Mouse (Mus musculus): ENCODE data around the gene Tenm2. TPM values are rescaled to one million over a fixed set of nuclear protein-coding genes. Genes with fewer than 3 reads are reported as not detected.

Gene Tenm2
- total and polyA plus RNA-seq, 3 experiments = not detected

DNA sequence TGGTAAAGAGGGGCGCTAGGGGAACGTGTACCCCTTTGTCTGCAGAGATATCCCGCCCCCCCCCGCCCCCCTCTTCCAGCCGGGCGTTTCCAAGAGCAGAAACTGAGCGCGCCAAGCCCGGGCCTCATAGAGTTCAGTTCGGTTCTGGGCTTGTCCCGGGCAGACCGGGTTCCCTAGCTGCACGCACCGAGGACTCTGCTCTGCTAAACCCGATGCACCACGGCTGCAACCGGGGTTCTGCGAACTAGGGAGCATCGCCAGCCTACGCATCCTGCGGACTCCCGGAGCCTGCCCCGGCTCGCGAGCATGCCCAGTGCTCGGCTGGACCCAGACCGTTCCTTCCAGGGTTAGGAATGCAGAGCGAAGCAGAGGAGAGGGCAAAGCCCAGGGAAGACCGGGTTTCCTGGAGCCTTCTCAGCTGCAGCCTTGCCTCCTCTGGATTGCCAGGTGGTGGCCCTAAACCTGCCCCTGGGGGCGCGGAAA is 878 bp upstream of the Tenm2 start:
- dilution Hi-C loops (cut with MboI; ENCODE audit: extremely low pct_ligation_motif_present, extremely low pct_unique_long_range_greater_than_20kb, low sequenced_read_pairs) = no loop called here
- in situ Hi-C loops (cut with MboI; ENCODE audit: low pct_ligation_motif_present, low pct_unique_long_range_greater_than_20kb, low sequenced_read_pairs) = no loop called here
- Histone ChIP-seq H3K4me3 (replicated peaks in 1 of 3; ENCODE audit: low read depth in 2 of 3, low read length in 2 of 3, poor library complexity in 1 of 3) (no peak overlapping the region), H3K79me2 (replicated peaks; ENCODE audit: control insufficient read depth, extremely low read depth, insufficient read depth, poor library complexity, severe bottlenecking) (no peaks in the 10 kb centered on the region), H3K27ac (ENCODE audit: insufficient read depth, low read depth) (no peak overlapping the region), H3K36me3 (replicated peaks in 1 of 2; ENCODE audit: control insufficient read depth in 1 of 2, insufficient read depth in 1 of 2, low read length in 1 of 2) (no peaks in the 10 kb centered on the region), H3K4me1 (ENCODE audit: control insufficient read depth in 1 of 2, insufficient read depth in 2 of 2) (no peaks in the 10 kb centered on the region), H3K27me3 (replicated peaks) (no peaks in the 10 kb centered on the region), H3K4me2 (ENCODE audit: insufficient read depth, low read depth, poor library complexity, severe bottlenecking) (no peak overlapping the region), H3K9ac (ENCODE audit: insufficient read depth, low read depth) (no peak overlapping the region), H3K9me3 (replicated peaks; ENCODE audit: low read length) (peaks cover 76% of the 10 kb centered on the region)
- no peak for TF ChIP-seq ZMIZ1 (IDR thresholded peaks at IDR 0.05; ENCODE audit: low read depth, low read length)
- no peak for TF ChIP-seq TCF12 (IDR thresholded peaks at IDR 0.05; ENCODE audit: low read depth, low read length)
- TF ChIP-seq PAX5 (IDR thresholded peaks at IDR 0.05; ENCODE audit: low read length) = no peak
- TF ChIP-seq MYC (IDR thresholded peaks at IDR 0.05; ENCODE audit: low read depth, low read length) = no peak
- TF ChIP-seq TBP (conservative IDR thresholded peaks at IDR 0.05; ENCODE audit: low read depth, low read length) = no peak
- no peak for TF ChIP-seq ZNF384 (IDR thresholded peaks at IDR 0.05; ENCODE audit: low read depth, low read length)
- TF ChIP-seq CHD2 (IDR thresholded peaks at IDR 0.05; ENCODE audit: low read length) = no peak
- DNase-seq (ENCODE audit: extremely low read depth) = no peak

DNA sequence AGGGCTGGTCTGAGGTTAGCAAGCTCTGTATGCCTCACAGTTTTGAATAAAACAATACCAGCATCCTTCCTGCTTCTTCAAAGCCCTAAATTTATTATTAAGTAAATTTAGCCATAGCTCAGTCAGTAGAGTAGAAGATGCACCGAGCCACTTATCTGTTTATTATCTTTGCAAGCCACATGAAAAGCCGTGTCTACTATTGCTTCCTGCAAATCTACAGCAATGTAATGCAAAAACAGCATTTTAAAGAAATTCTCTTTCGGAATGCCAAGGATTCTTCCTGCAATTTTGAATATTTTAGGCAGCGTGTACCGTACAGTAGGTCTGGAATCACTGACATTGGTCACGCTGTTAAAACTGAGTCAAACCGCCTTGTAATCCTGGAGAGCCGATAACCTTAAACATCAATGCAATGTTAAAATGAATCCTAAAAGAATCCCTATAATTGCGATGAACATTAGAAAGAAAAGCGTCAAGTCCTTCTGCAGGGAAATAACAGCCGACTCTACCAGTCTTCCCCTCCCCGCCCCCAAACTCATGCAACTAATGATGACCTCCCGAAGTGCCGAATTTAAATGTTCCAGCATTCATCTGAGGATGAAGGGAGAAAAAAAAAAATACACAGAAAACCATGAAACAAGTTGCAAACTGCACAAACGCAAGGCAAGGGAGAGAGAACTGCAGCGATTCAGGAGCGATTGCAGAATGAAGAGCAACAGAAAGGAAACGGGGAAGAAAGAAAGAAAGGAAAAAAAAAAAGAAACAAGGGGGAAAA is 556 bp downstream of the Tenm2 start:
- Histone ChIP-seq H3K4me2 (ENCODE audit: insufficient read depth, low read depth, poor library complexity, severe bottlenecking) (no peak overlapping the region), H3K27me3 (replicated peaks) (no peaks in the 10 kb centered on the region), H3K4me3 (replicated peaks in 1 of 3; ENCODE audit: low read depth in 2 of 3, low read length in 2 of 3, poor library complexity in 1 of 3) (no peak overlapping the region), H3K9ac (ENCODE audit: insufficient read depth, low read depth) (no peak overlapping the region), H3K4me1 (ENCODE audit: control insufficient read depth in 1 of 2, insufficient read depth in 2 of 2) (no peaks in the 10 kb centered on the region), H3K36me3 (replicated peaks in 1 of 2; ENCODE audit: control insufficient read depth in 1 of 2, insufficient read depth in 1 of 2, low read length in 1 of 2) (no peaks in the 10 kb centered on the region), H3K79me2 (replicated peaks; ENCODE audit: control insufficient read depth, extremely low read depth, insufficient read depth, poor library complexity, severe bottlenecking) (no peaks in the 10 kb centered on the region), H3K27ac (ENCODE audit: insufficient read depth, low read depth) (no peak overlapping the region), H3K9me3 (replicated peaks; ENCODE audit: low read length) (peaks cover 75% of the 10 kb centered on the region)
- no peak for DNase-seq (ENCODE audit: extremely low read depth)
- in situ Hi-C loops (cut with MboI; ENCODE audit: low pct_ligation_motif_present, low pct_unique_long_range_greater_than_20kb, low sequenced_read_pairs) (no loop called here), dilution Hi-C loops (cut with MboI; ENCODE audit: extremely low pct_ligation_motif_present, extremely low pct_unique_long_range_greater_than_20kb, low sequenced_read_pairs) (no loop called here)
- TF ChIP-seq NRF1 (IDR thresholded peaks at IDR 0.05; ENCODE audit: low read depth, low read length) = no peak
- TF ChIP-seq CHD1 (IDR thresholded peaks at IDR 0.05; ENCODE audit: low read depth, low read length) = no peak
- no peak for TF ChIP-seq MAZ (IDR thresholded peaks at IDR 0.05; ENCODE audit: low read depth, low read length)
- TF ChIP-seq TCF12 (IDR thresholded peaks at IDR 0.05; ENCODE audit: low read depth, low read length) = no peak
- no peak for TF ChIP-seq ZNF384 (IDR thresholded peaks at IDR 0.05; ENCODE audit: low read depth, low read length)
- TF ChIP-seq UBTF (IDR thresholded peaks at IDR 0.05; ENCODE audit: low read depth, low read length) = no peak
- TF ChIP-seq MYC (IDR thresholded peaks at IDR 0.05; ENCODE audit: low read depth, low read length) = no peak
- no peak for TF ChIP-seq POLR2A (IDR thresholded peaks at IDR 0.05; ENCODE audit: low read depth, low read length)
- TF ChIP-seq JUN (IDR thresholded peaks at IDR 0.05; ENCODE audit: insufficient read depth, low read depth, low read length) = no peak
- no peak for TF ChIP-seq E2F4 (IDR thresholded peaks at IDR 0.05; ENCODE audit: insufficient replicate concordance, low read depth, low read length)
- TF ChIP-seq PAX5 (IDR thresholded peaks at IDR 0.05; ENCODE audit: low read length) = no peak
- TF ChIP-seq RAD21 (IDR thresholded peaks at IDR 0.05; ENCODE audit: low read depth, low read length) = no peak
- TF ChIP-seq MAFK (IDR thresholded peaks at IDR 0.05; ENCODE audit: insufficient replicate concordance, low read length) = no peak
- no peak for TF ChIP-seq POLR2AphosphoS2 (IDR thresholded peaks at IDR 0.05; ENCODE audit: low read depth, low read length)
- TF ChIP-seq MXI1 (IDR thresholded peaks at IDR 0.05; ENCODE audit: low read depth, low read length) = no peak
- TF ChIP-seq ZKSCAN1 (IDR thresholded peaks at IDR 0.05; ENCODE audit: borderline replicate concordance, low read depth, low read length) = no peak
- no peak for TF ChIP-seq EP300 (IDR thresholded peaks at IDR 0.05; ENCODE audit: low read length)
- TF ChIP-seq KAT2A (IDR thresholded peaks at IDR 0.05; ENCODE audit: insufficient replicate concordance, low read length) = no peak
- no peak for TF ChIP-seq USF2 (conservative IDR thresholded peaks at IDR 0.05; ENCODE audit: low read depth, low read length)
- TF ChIP-seq BHLHE40 (IDR thresholded peaks at IDR 0.05; ENCODE audit: low read depth, low read length) = no peak
